Mouse (Mus musculus): ENCODE measurements around the gene Uqcc1. TPM values are rescaled to one million over a fixed set of nuclear protein-coding genes. Genes with fewer than 3 reads are reported as not detected.

The Uqcc1 gene
- polyA plus RNA-seq, 1 experiment from 2014 or later: 59.6 TPM

GRCm38 (mm10) chr2:155804053-155804452 is 126.1 kb downstream of the Uqcc1 start:
- H3K9ac ChIP-seq (ENCODE audit: low read length): no peak overlapping the region
- no peaks in the 10 kb centered on the region for H3K36me3 ChIP-seq (ENCODE audit: control insufficient read depth, insufficient read depth, low read length)
- no peaks in the 10 kb centered on the region for H3K27me3 ChIP-seq (ENCODE audit: control insufficient read depth, insufficient read depth, low read depth, low read length)
- H3K27ac ChIP-seq (ENCODE audit: low read length): no peak overlapping the region
- 58% methylated on average over 5 of the region's 5 CpGs for WGBS
- no peak overlapping the region for H3K4me3 ChIP-seq (ENCODE audit: low read length)
- H3K4me1 ChIP-seq (replicated peaks; ENCODE audit: control insufficient read depth, insufficient read depth, low read length): no peaks in the 10 kb centered on the region
- no peaks in the 10 kb centered on the region for H3K9me3 ChIP-seq (ENCODE audit: control insufficient read depth, low read length)
- no peak overlapping the region for H3K4me2 ChIP-seq (ENCODE audit: low read depth, low read length)
- ATAC-seq (ENCODE audit: low read depth): no peak

- H3K4me2 ChIP-seq (ENCODE audit: low read depth, low read length): no peak overlapping the region
- H3K27ac ChIP-seq (ENCODE audit: low read length): no peak overlapping the region
- no peak overlapping the region for H3K9ac ChIP-seq (ENCODE audit: low read length)
- WGBS: 52% methylated on average over 3 of the region's 3 CpGs
- H3K27me3 ChIP-seq (ENCODE audit: control insufficient read depth, insufficient read depth, low read depth, low read length): no peaks in the 10 kb centered on the region
- ATAC-seq (ENCODE audit: low read depth): no peak
- no peaks in the 10 kb centered on the region for H3K9me3 ChIP-seq (ENCODE audit: control insufficient read depth, low read length)
- no peaks in the 10 kb centered on the region for H3K4me1 ChIP-seq (replicated peaks; ENCODE audit: control insufficient read depth, insufficient read depth, low read length)
- no peak overlapping the region for H3K4me3 ChIP-seq (ENCODE audit: low read length)
- H3K36me3 ChIP-seq (ENCODE audit: control insufficient read depth, insufficient read depth, low read length): no peaks in the 10 kb centered on the region
These were observed 127.3 kb downstream of the Uqcc1 start for GRCm38 (mm10) chr2:155802761-155803160.

GRCm38 (mm10) chr2:155798613-155799012 is 131.5 kb downstream of the Uqcc1 start:
- H3K4me1 ChIP-seq (replicated peaks; ENCODE audit: control insufficient read depth, insufficient read depth, low read length): no peaks in the 10 kb centered on the region
- H3K27ac ChIP-seq (ENCODE audit: low read length): no peak overlapping the region
- no peak overlapping the region for H3K9ac ChIP-seq (ENCODE audit: low read length)
- no peak overlapping the region for H3K4me2 ChIP-seq (ENCODE audit: low read depth, low read length)
- no peaks in the 10 kb centered on the region for H3K9me3 ChIP-seq (ENCODE audit: control insufficient read depth, low read length)
- no peaks in the 10 kb centered on the region for H3K27me3 ChIP-seq (ENCODE audit: control insufficient read depth, insufficient read depth, low read depth, low read length)
- H3K36me3 ChIP-seq (ENCODE audit: control insufficient read depth, insufficient read depth, low read length): no peaks in the 10 kb centered on the region
- H3K4me3 ChIP-seq (ENCODE audit: low read length): no peak overlapping the region
- WGBS: 53% methylated on average over 3 of the region's 3 CpGs
- no peak for ATAC-seq (ENCODE audit: low read depth)

Other genes starting within 250 kb of the Uqcc1 start
- gene Trpc4ap, start 237.9 kb downstream of the Uqcc1 start, polyA plus RNA-seq (2015; fragmentation: Nextera tagmentation; extraction: Ambion mirVana): 119 and 123 TPM in 2 replicates
- 47.0 and 49.0 TPM in 2 replicates for gene Edem2, start 200.8 kb downstream of the Uqcc1 start, polyA plus RNA-seq (2015; fragmentation: Nextera tagmentation; extraction: Ambion mirVana)
- not detected in 2 replicates for gene Gm17581, start 194.4 kb downstream of the Uqcc1 start, polyA plus RNA-seq (2015; fragmentation: Nextera tagmentation; extraction: Ambion mirVana)
- gene Procr, start 179.2 kb downstream of the Uqcc1 start, polyA plus RNA-seq (2015; fragmentation: Nextera tagmentation; extraction: Ambion mirVana): 16.3 and 16.8 TPM in 2 replicates
- gene Mmp24, start 155.0 kb downstream of the Uqcc1 start, polyA plus RNA-seq (2015; fragmentation: Nextera tagmentation; extraction: Ambion mirVana): 0.06 and 0.09 TPM in 2 replicates
- 19.4 and 21.6 TPM in 2 replicates for gene BC029722, start 110.9 kb downstream of the Uqcc1 start, polyA plus RNA-seq (2015; fragmentation: Nextera tagmentation; extraction: Ambion mirVana)
- 155 and 163 TPM in 2 replicates for gene Eif6, start 103.4 kb downstream of the Uqcc1 start, polyA plus RNA-seq (2015; fragmentation: Nextera tagmentation; extraction: Ambion mirVana)
- 0.11 and 0.13 TPM in 2 replicates for gene Fam83c, start 95.5 kb downstream of the Uqcc1 start, polyA plus RNA-seq (2015; fragmentation: Nextera tagmentation; extraction: Ambion mirVana)
- gene Gm15557, start 10.4 kb upstream of the Uqcc1 start, polyA plus RNA-seq (2015; fragmentation: Nextera tagmentation; extraction: Ambion mirVana): not detected in 2 replicates
- gene Gdf5, start 15.1 kb upstream of the Uqcc1 start, polyA plus RNA-seq (2015; fragmentation: Nextera tagmentation; extraction: Ambion mirVana): 0.23 and 0.33 TPM in 2 replicates
- 16.3 and 17.6 TPM in 2 replicates for gene Cep250, start 26.1 kb upstream of the Uqcc1 start, polyA plus RNA-seq (2015; fragmentation: Nextera tagmentation; extraction: Ambion mirVana)
- gene 6430550D23Rik, start 77.7 kb upstream of the Uqcc1 start, polyA plus RNA-seq (2015; fragmentation: Nextera tagmentation; extraction: Ambion mirVana): 1.5 and 1.6 TPM in 2 replicates
- gene Ergic3, start 77.7 kb upstream of the Uqcc1 start, polyA plus RNA-seq (2015; fragmentation: Nextera tagmentation; extraction: Ambion mirVana): 224 and 242 TPM in 2 replicates
- gene Fer1l4, start 122.6 kb upstream of the Uqcc1 start, polyA plus RNA-seq (2015; fragmentation: Nextera tagmentation; extraction: Ambion mirVana): not detected in 2 replicates
- 1.9 and 2.5 TPM in 2 replicates for gene Spag4, start 134.9 kb upstream of the Uqcc1 start, polyA plus RNA-seq (2015; fragmentation: Nextera tagmentation; extraction: Ambion mirVana)
- 71.0 and 75.1 TPM in 2 replicates for gene Cpne1, start 181.7 kb upstream of the Uqcc1 start, polyA plus RNA-seq (2015; fragmentation: Nextera tagmentation; extraction: Ambion mirVana)
- 24.6 and 31.3 TPM in 2 replicates for gene Rbm12, start 181.7 kb upstream of the Uqcc1 start, polyA plus RNA-seq (2015; fragmentation: Nextera tagmentation; extraction: Ambion mirVana)
- 20.7 and 21.4 TPM in 2 replicates for gene Gm28036, start 196.8 kb upstream of the Uqcc1 start, polyA plus RNA-seq (2015; fragmentation: Nextera tagmentation; extraction: Ambion mirVana)
- 338 and 368 TPM in 2 replicates for gene Romo1, start 213.7 kb upstream of the Uqcc1 start, polyA plus RNA-seq (2015; fragmentation: Nextera tagmentation; extraction: Ambion mirVana)
- 41.0 and 43.6 TPM in 2 replicates for gene Nfs1, start 213.9 kb upstream of the Uqcc1 start, polyA plus RNA-seq (2015; fragmentation: Nextera tagmentation; extraction: Ambion mirVana)
- gene Rbm39, start 249.9 kb upstream of the Uqcc1 start, polyA plus RNA-seq (2015; fragmentation: Nextera tagmentation; extraction: Ambion mirVana): 628 and 645 TPM in 2 replicates

Data from lung, embryonic 16.5 days (tissue).